Mouse (Mus musculus) stomach, embryonic 14.5 days (tissue): ENCODE data around the gene Vmn1r91. TPM values are rescaled to one million over a fixed set of nuclear protein-coding genes. Genes with fewer than 3 reads are reported as not detected.
"Not testable (repeated sequence)": the region's sequence is repeated elsewhere in the genome, so short reads cannot be mapped to it uniquely, and the experiment has no call there.

Experiments used
- ATAC-seq: fragments of 200-750 bp; cut with Nextera tagmentation; 2 replicates; pipeline ENCODE4 v1.8.0; 2017; ENCODE audit warnings: low read depth, moderate TSS enrichment; ENCODE audit not compliant: insufficient number of reproducible peaks, insufficient read depth, low FRiP score
- H3K27ac ChIP-seq: fragments of 300-500 bp; sonication (generic); 2 replicates; pipeline ENCODE4 v1.5.1; 2014; ENCODE audit warnings: mild to moderate bottlenecking, low read length, moderate library complexity, mixed read lengths
- H3K27me3 ChIP-seq: fragments of 300-500 bp; sonication (generic); 2 replicates; pipeline ENCODE4 v1.6.1; 2014; ENCODE audit warnings: low read length, control low read depth, mixed read lengths; ENCODE audit not compliant: control insufficient read depth, insufficient read depth
- H3K36me3 ChIP-seq: fragments of 300-500 bp; sonication (generic); 2 replicates; pipeline ENCODE4 v1.6.1; 2014; ENCODE audit warnings: mild to moderate bottlenecking, control low read depth, low read length, moderate library complexity, mixed read lengths; ENCODE audit not compliant: control insufficient read depth, insufficient read depth
- H3K4me1 ChIP-seq: fragments of 300-500 bp; sonication (generic); 2 replicates; pipeline ENCODE4 v1.6.1; 2014; ENCODE audit warnings: low read length, control low read depth, mixed read lengths; ENCODE audit not compliant: control insufficient read depth, insufficient read depth
- H3K4me2 ChIP-seq: fragments of 300-500 bp; sonication (generic); replicated peaks from 2 replicates; pipeline ENCODE4 v1.6.1; 2014; ENCODE audit warnings: low read depth, low read length, control low read depth
- H3K4me3 ChIP-seq: fragments of 300-500 bp; sonication (generic); 2 replicates; pipeline ENCODE4 v1.5.1; 2014; ENCODE audit warnings: low read depth, low read length, control low read depth
- H3K9ac ChIP-seq: fragments of 300-500 bp; sonication (generic); replicated peaks from 2 replicates; pipeline ENCODE4 v1.6.1; 2014; ENCODE audit warnings: low read depth, mild to moderate bottlenecking, control low read depth, low read length, moderate library complexity, mixed read lengths
- H3K9me3 ChIP-seq: fragments of 300-500 bp; sonication (generic); 2 replicates; pipeline ENCODE4 v1.6.1; 2016; ENCODE audit warnings: low read depth, low read length, control low read depth; ENCODE audit not compliant: control insufficient read depth
- WGBS: fragments of 180-500 bp; shearing (Covaris S2); extraction: QIAGEN DNeasy Blood & Tissue Kit; methylation state at CpG from one replicate; pipeline ENCODE4 v1.1.7; 2014; 5-methylcytosine and 5-hydroxymethylcytosine counted together
- polyA plus RNA-seq: library from polyadenylated mRNA; unstranded; fragments of >200 nt; fragmentation: Nextera tagmentation; extraction: Ambion mirVana; gene quantifications from 2 replicates; pipeline ENCODE4 v1.2.1, GENCODE M21; 2014

The Vmn1r91 gene
- not detected in 2 replicates for polyA plus RNA-seq

DNA sequence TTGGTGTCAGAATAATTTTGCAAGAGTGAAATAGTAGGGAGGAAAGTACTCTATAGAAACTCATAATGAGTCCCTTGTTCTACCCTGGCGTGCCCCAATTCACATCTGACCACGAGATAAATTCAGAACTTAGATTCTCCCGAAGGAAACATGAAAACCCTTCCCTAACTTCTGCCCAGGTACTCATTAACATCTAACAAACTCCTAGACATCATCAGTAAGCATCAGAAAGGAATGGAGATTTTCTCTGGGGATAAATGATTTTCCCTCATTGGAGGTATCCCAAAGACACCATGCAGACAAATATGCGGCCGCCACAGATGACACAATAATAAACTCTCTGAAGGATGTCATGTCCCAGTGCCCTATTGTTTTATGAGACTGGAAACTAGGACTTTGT is at the start of gene Vmn1r91:
Gene Vmn1r91 (plus strand): TSS at position 301 of the 400 bp plus-strand sequence.
- H3K4me1 ChIP-seq, ATAC-seq, H3K9ac ChIP-seq, H3K27ac ChIP-seq, H3K9me3 ChIP-seq, H3K4me3 ChIP-seq, H3K4me2 ChIP-seq, H3K27me3 ChIP-seq, H3K36me3 ChIP-seq: not testable (repeated sequence)
- 79% methylated on average over 5 of the region's 5 CpGs for WGBS

- not testable (repeated sequence) for H3K4me1 ChIP-seq, H3K36me3 ChIP-seq, H3K27ac ChIP-seq, H3K4me3 ChIP-seq, ATAC-seq, H3K4me2 ChIP-seq, H3K9me3 ChIP-seq, H3K27me3 ChIP-seq, H3K9ac ChIP-seq
- 69% methylated on average over 4 of the region's 4 CpGs for WGBS
These were observed 35.4 kb upstream of the Vmn1r91 start for GRCm38 (mm10) chr7:20064100-20064499.

DNA sequence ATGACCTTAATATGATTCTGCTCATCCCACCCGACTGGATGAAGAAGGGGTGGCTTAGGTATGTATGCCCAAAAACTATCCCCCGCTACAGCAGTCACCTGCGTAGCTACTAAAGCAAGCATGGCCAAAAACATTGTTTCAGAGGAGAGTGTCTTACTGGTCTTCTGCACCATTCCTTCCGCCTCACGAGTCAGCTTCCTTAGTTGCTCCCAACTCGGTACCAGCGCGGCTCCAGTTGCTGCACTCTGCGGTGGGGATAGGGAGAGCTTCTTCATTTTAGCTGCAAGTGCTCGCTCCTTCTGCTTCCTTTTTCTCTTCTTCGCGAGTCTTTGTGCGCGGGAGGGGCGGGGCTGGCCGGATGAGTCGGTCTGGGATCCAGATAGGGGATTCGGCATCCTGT is 21.4 kb upstream of the Vmn1r91 start:
- not testable (repeated sequence) for H3K9ac ChIP-seq, H3K4me2 ChIP-seq, H3K9me3 ChIP-seq, H3K27ac ChIP-seq, H3K4me1 ChIP-seq, H3K27me3 ChIP-seq, H3K4me3 ChIP-seq, ATAC-seq, H3K36me3 ChIP-seq
- WGBS: 73% methylated on average over 18 of the region's 18 CpGs

- H3K4me2 ChIP-seq, H3K9me3 ChIP-seq, H3K27me3 ChIP-seq, H3K9ac ChIP-seq, H3K4me3 ChIP-seq, H3K36me3 ChIP-seq, H3K27ac ChIP-seq, ATAC-seq, H3K4me1 ChIP-seq: not testable (repeated sequence)
- WGBS: no CpG with 5 or more reads among the region's 2 CpGs
These were observed 23.0 kb downstream of the Vmn1r91 start, which contains the start of gene Gm16442 for GRCm38 (mm10) chr7:20122479-20122878. Gene Gm16442, minus strand, starts transcription at chr7:20122579.

- H3K27ac ChIP-seq, H3K4me1 ChIP-seq, ATAC-seq, H3K9ac ChIP-seq, H3K4me3 ChIP-seq, H3K36me3 ChIP-seq, H3K9me3 ChIP-seq, H3K4me2 ChIP-seq, H3K27me3 ChIP-seq: not testable (repeated sequence)
- no CpG with 5 or more reads among the region's 5 CpGs for WGBS
These were observed 39.5 kb downstream of the Vmn1r91 start, which contains the start of gene Vmn1r93 for GRCm38 (mm10) chr7:20138988-20139387. Gene Vmn1r93, minus strand, starts transcription at chr7:20139088.

Other genes with a start within 250 kb of the Vmn1r91 start
- not detected in 2 replicates for gene Gm19345, start 247.7 kb upstream of the Vmn1r91 start, polyA plus RNA-seq
- not detected in 2 replicates for gene Ceacam16, start 238.4 kb upstream of the Vmn1r91 start, polyA plus RNA-seq
- gene Ceacam19, start 211.7 kb upstream of the Vmn1r91 start, polyA plus RNA-seq: 0.14 and 0.41 TPM in 2 replicates
- gene Pvr, start 178.5 kb upstream of the Vmn1r91 start, polyA plus RNA-seq: 10.4 and 11.7 TPM in 2 replicates
- 0.18 and 0.71 TPM in 2 replicates for gene Igsf23, start 148.9 kb upstream of the Vmn1r91 start, polyA plus RNA-seq
- gene Ceacam20, start 134.3 kb upstream of the Vmn1r91 start, polyA plus RNA-seq: not detected in 2 replicates
- gene Nlrp9b, start 108.2 kb upstream of the Vmn1r91 start, polyA plus RNA-seq: not detected in 2 replicates
- not detected in 2 replicates for gene Gm16442, start 22.9 kb downstream of the Vmn1r91 start, polyA plus RNA-seq
- not detected in 2 replicates for gene Vmn1r93, start 39.4 kb downstream of the Vmn1r91 start, polyA plus RNA-seq
- gene Vmn1r94, start 68.7 kb downstream of the Vmn1r91 start, polyA plus RNA-seq: not detected in 2 replicates
- gene Vmn1r95, start 94.0 kb downstream of the Vmn1r91 start, polyA plus RNA-seq: not detected in 2 replicates
- not detected in 2 replicates for gene Gm6164, start 105.9 kb downstream of the Vmn1r91 start, polyA plus RNA-seq
- gene Gm4498, start 134.1 kb downstream of the Vmn1r91 start, polyA plus RNA-seq: not detected in 2 replicates
- gene Gm5890, start 163.2 kb downstream of the Vmn1r91 start, polyA plus RNA-seq: not detected in 2 replicates
- not detected in 2 replicates for gene Gm4133, start 234.4 kb downstream of the Vmn1r91 start, polyA plus RNA-seq